In the genomic region with DNA sequence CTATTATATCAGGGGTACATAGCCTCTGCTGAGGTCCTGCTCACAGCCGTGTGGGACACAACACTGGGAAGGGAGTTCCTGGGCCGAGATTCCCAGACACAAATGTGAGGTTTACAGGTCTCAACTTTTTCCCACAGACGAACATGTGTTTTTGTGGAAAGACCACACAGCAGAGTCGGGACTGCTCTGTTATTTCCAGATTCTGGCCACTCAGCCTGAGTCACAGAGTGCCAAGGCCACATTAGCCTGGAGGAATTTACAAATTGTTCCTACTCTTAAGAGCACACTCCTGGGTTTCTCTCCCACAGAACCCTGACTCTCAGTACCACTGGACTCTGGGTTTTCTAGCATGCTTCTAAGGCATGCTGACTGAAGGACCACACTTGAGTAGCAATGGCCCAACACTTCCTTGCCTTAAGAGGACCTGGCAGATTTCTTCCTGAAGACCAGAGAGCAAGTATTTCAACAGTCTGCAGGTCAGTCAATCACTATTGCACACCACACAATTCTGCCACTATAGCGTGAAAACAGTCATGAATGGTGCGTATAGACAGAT, we compare ENCODE assay signal across 22 mouse cellular contexts. TPM values are rescaled to one million over a fixed set of nuclear protein-coding genes. Genes with fewer than 3 reads are reported as not detected.
A peak's percentile ranks its signal among the peaks of the same experiment; 100 is the strongest.
DNase-seq lines count a peak whose midpoint lies in the region; ATAC-seq and TF ChIP-seq lines count a peak whose summit lies in the region.
"Had no signal": no experiment of that assay in that cellular context is flagged by ENCODE, and none has a peak within 500 bp of the region (broad histone marks: within the 10 kb centered on the region; RNA-seq: fewer than 3 reads in every experiment).

No protein-coding gene starts in this region.

- H3K9ac ChIP-seq in lung, embryonic 14.5 days: no peak overlapping the region
- no peak overlapping the region for H3K9ac ChIP-seq in limb, embryonic 13.5 days
- H3K9ac ChIP-seq in liver, postnatal 0 days (replicated peaks): no peak overlapping the region
- H3K9ac ChIP-seq: forebrain, embryonic 12.5 days; hindbrain, embryonic 14.5 days; limb, embryonic 15.5 days; liver, embryonic 15.5 days; midbrain, embryonic 12.5 days had no signal

- ATAC-seq in lung, embryonic 14.5 days (ENCODE audit: insufficient read depth): 0 out of 2 replicates have a peak, but pooled peaks have one; percentile 16
- no peak for ATAC-seq in limb, embryonic 13.5 days (ENCODE audit: low FRiP score, low read depth)
- no peak for ATAC-seq in liver, postnatal 0 days
- ATAC-seq: inflammation-experienced regulatory T-cells, adult 6 months had no signal

- WGBS in lung, embryonic 14.5 days: 73% methylated on average over 6 of the region's 6 CpGs
- WGBS in limb, embryonic 13.5 days: 75% methylated on average over 6 of the region's 6 CpGs
- WGBS in liver, postnatal 0 days (ENCODE audit: insufficient replicate concordance): 81% methylated on average over 6 of the region's 6 CpGs

- H3K4me2 ChIP-seq in lung, embryonic 14.5 days: no peak overlapping the region
- no peak overlapping the region for H3K4me2 ChIP-seq in limb, embryonic 13.5 days (replicated peaks)
- no peak overlapping the region for H3K4me2 ChIP-seq in liver, postnatal 0 days (ENCODE audit: low read depth, low read length)
- H3K4me2 ChIP-seq: forebrain, embryonic 12.5 days; hindbrain, embryonic 14.5 days; limb, embryonic 15.5 days; liver, embryonic 15.5 days; midbrain, embryonic 12.5 days had no signal

- H3K36me3 ChIP-seq in lung, embryonic 14.5 days (ENCODE audit: insufficient read depth): peaks cover 48% of the 10 kb centered on the region
- H3K36me3 ChIP-seq in limb, embryonic 13.5 days: peaks cover 43% of the 10 kb centered on the region
- peaks cover 26% of the 10 kb centered on the region for H3K36me3 ChIP-seq in liver, postnatal 0 days (replicated peaks; ENCODE audit: insufficient read depth, low read length)

- TF ChIP-seq EP300 in liver, postnatal 0 days (IDR thresholded peaks at IDR 0.05; ENCODE audit: low read depth): no peak

- no peak overlapping the region for H3K4me3 ChIP-seq in lung, embryonic 14.5 days (ENCODE audit: low read depth, low read length)
- H3K4me3 ChIP-seq in limb, embryonic 13.5 days: no peak overlapping the region
- H3K4me3 ChIP-seq in liver, postnatal 0 days (ENCODE audit: low read depth, low read length): no peak overlapping the region
- H3K4me3 ChIP-seq: erythroblast, embryonic 14.5 days; forebrain, embryonic 12.5 days; layer of hippocampus, adult 2 months; limb, embryonic 15.5 days; liver, embryonic 15.5 days; midbrain, embryonic 12.5 days had no signal

- H3K27ac ChIP-seq in lung, embryonic 14.5 days (ENCODE audit: low read depth): no peak overlapping the region
- H3K27ac ChIP-seq in limb, embryonic 13.5 days: 0 out of 2 replicates have a peak overlapping the region, but pooled peaks have one; percentile 39
- no peak overlapping the region for H3K27ac ChIP-seq in liver, postnatal 0 days (ENCODE audit: low read depth)
- H3K27ac ChIP-seq: forebrain, embryonic 12.5 days; hindbrain, embryonic 14.5 days; layer of hippocampus, adult 2 months; limb, embryonic 15.5 days; liver, embryonic 15.5 days; midbrain, embryonic 12.5 days had no signal

- TF ChIP-seq CTCF in lung, embryonic 14.5 days (IDR thresholded peaks at IDR 0.05; ENCODE audit: low read depth): no peak
- TF ChIP-seq CTCF in liver, postnatal 0 days (IDR thresholded peaks at IDR 0.05; ENCODE audit: low read depth): no peak

- no peaks in the 10 kb centered on the region for H3K4me1 ChIP-seq in lung, embryonic 14.5 days (ENCODE audit: insufficient read depth)
- H3K4me1 ChIP-seq in limb, embryonic 13.5 days: peaks cover 7% of the 10 kb centered on the region; the same call in 1 of the 2 replicates
- no peaks in the 10 kb centered on the region for H3K4me1 ChIP-seq in liver, postnatal 0 days (ENCODE audit: insufficient read depth)
- H3K4me1 ChIP-seq: liver, embryonic 15.5 days had no signal

- H3K27me3 ChIP-seq in lung, embryonic 14.5 days (ENCODE audit: insufficient read depth, low read length): no peaks in the 10 kb centered on the region
- no peaks in the 10 kb centered on the region for H3K27me3 ChIP-seq in limb, embryonic 13.5 days
- H3K27me3 ChIP-seq in liver, postnatal 0 days (ENCODE audit: insufficient read depth, low read length): no peaks in the 10 kb centered on the region
- H3K27me3 ChIP-seq: limb, embryonic 15.5 days; liver, embryonic 15.5 days; midbrain, embryonic 12.5 days had no signal

- DNase-seq in adrenal gland, adult 2 months: peak; percentile 77
- DNase-seq in adrenal gland, adult 18-20 months (ENCODE audit: low spot score in 2 of 2): no peak
- DNase-seq in lung, embryonic 14.5 days: no peak
- no peak for DNase-seq in lung, postnatal 10 days
- DNase-seq in cerebellum, postnatal 25 days: no peak
- no peak for DNase-seq in liver, postnatal 0 days
- DNase-seq: cerebellum, adult 11 months; cerebellum, adult 9-11 months; gastrocnemius, postnatal 25 days; kidney, adult 8-10 months; kidney, postnatal 10 days; layer of hippocampus, postnatal 36 days; thymus, adult 2 months had no signal

- no peaks in the 10 kb centered on the region for H3K9me3 ChIP-seq in lung, embryonic 14.5 days (ENCODE audit: low read depth, low read length)
- 0 out of 2 replicates have a peak, but pooled peaks cover 3% of the 10 kb centered on the region for H3K9me3 ChIP-seq in limb, embryonic 13.5 days
- no peaks in the 10 kb centered on the region for H3K9me3 ChIP-seq in liver, postnatal 0 days (ENCODE audit: low read length)
- H3K9me3 ChIP-seq: forebrain, embryonic 12.5 days; limb, embryonic 15.5 days; liver, embryonic 15.5 days; midbrain, embryonic 12.5 days had no signal

RNA-seq across cellular contexts. Expression of a gene that starts 10.0 kb away (rescaled TPM):
- total RNA-seq in adrenal gland, adult 2 months (2021): 10 to 100 TPM in 1 of 2 experiments, 1 to 10 TPM in 1; 7.5 to 10.0 TPM
- polyA plus RNA-seq in adrenal gland, adult 2 months (2012; rRNA removed): 8.1 and 9.2 TPM in 2 replicates
- 1 to 10 TPM; 6.9 to 8.1 TPM for total RNA-seq in adrenal gland, adult 18-20 months (2021)
- 25.9 and 27.4 TPM in 2 replicates for polyA plus RNA-seq in lung, embryonic 14.5 days (2014; fragmentation: Nextera tagmentation; extraction: Ambion mirVana)
- 22.2 and 23.2 TPM in 2 replicates for polyA plus RNA-seq in limb, embryonic 13.5 days (2015; fragmentation: Nextera tagmentation; extraction: Ambion mirVana)
- polyA plus RNA-seq in liver, postnatal 0 days (2015; fragmentation: Nextera tagmentation; extraction: Ambion mirVana): 3.5 and 5.2 TPM in 2 replicates
